Mouse (Mus musculus): Measurements from ENCODE around the gene Akap2. TPM values are rescaled to one million over a fixed set of nuclear protein-coding genes. Genes with fewer than 3 reads are reported as not detected.

Akap2 gene
- polyA plus RNA-seq (2012; ENCODE audit: low replicate concordance): 0.93 and 7.5 TPM in 2 replicates

DNA sequence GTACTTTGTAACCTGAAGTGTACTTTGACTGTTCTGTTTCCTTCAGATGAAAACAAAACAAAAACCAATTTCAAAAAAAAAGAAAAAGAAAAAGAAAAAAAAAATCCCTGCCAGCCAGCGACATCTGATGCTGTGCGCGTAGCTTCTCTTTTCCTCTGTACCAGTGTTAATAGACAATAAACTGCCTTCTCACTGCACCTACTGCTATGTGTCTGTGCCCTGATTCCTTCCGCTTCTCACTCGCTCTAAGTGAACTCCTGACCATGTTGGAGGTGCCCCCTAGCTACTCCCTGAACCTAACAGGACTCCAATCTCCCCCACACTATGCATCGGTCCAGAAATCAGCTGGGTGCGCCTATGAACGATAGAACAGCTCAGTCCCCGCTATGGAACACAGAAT is at the start of gene Akap2:
TSS of gene Akap2 (plus strand) at position 304 of the 400 bp plus-strand sequence.

DNA sequence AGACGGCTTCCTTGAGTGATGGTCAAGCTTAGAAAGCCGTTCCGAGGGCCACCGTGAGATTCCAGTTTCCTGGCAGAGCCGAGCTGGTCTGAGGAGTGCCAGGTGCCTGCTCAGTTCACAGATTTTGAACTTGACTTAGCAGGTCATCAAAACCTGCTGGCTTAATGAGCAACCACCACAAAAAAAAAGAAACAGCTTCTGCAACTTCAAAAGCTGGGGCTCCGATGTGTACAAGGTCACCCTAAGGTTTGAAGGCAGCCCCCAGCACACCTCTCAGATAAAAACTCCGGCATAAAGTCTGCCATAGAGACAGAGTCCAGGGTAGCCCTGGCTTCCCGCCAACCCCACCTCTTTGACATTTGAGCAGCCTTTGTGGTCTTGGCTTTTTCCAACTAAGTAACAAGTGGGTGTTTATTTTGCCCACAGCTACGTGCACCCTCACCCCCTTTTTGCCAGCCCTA is 198.8 kb downstream of the Akap2 start, which contains the start of gene D630039A03Rik:
TSS of gene D630039A03Rik (minus strand) at position 97 of the 461 bp plus-strand sequence.

Other genes with a start within 250 kb of the Akap2 start
- 0.75 and 1.1 TPM in 2 replicates for gene Pakap, start 149.5 kb upstream of the Akap2 start, polyA plus RNA-seq (2012; ENCODE audit: low replicate concordance)
- not detected in 2 replicates for gene D630039A03Rik, start 198.6 kb downstream of the Akap2 start, polyA plus RNA-seq (2012; ENCODE audit: low replicate concordance)
- gene Txn1, start 238.8 kb downstream of the Akap2 start, polyA plus RNA-seq (2012; ENCODE audit: low replicate concordance): 2.6 and 16.3 TPM in 2 replicates